Mouse (Mus musculus): ENCODE results near the gene H3f3b. TPM values are rescaled to one million over a fixed set of nuclear protein-coding genes. Genes with fewer than 3 reads are reported as not detected.

Gene H3f3b
- polyA plus RNA-seq, 1 experiment from 2014 or later, result 1,827 TPM

- H3K4me3 ChIP-seq (ENCODE audit: low read depth, low read length), result no peak overlapping the region
- ATAC-seq (ENCODE audit: insufficient read depth, low FRiP score, low TSS enrichment), result no peak
- H3K27me3 ChIP-seq (ENCODE audit: control insufficient read depth, insufficient read depth, low read length), result no peaks in the 10 kb centered on the region
- no peak for DNase-seq (ENCODE audit: low spot score)
- no peak overlapping the region for H3K27ac ChIP-seq (ENCODE audit: low read depth, low read length)
- no peaks in the 10 kb centered on the region for H3K4me1 ChIP-seq (ENCODE audit: control insufficient read depth, insufficient read depth, low read length)
- H3K36me3 ChIP-seq (ENCODE audit: control insufficient read depth, insufficient read depth, low read length), result peaks cover 9% of the 10 kb centered on the region
- H3K4me2 ChIP-seq (ENCODE audit: low read depth), result no peak overlapping the region
- H3K9me3 ChIP-seq (ENCODE audit: control insufficient read depth, low read length), result no peaks in the 10 kb centered on the region
- WGBS, result 100% methylated on average over 2 of the region's 2 CpGs
- no peak overlapping the region for H3K9ac ChIP-seq (ENCODE audit: low read length)
Observed at GRCm38 (mm10) chr11:116041833-116042232, 14.1 kb upstream of the H3f3b start.

- Histone ChIP-seq H3K36me3 (ENCODE audit: control insufficient read depth, insufficient read depth, low read length) (peaks cover 9% of the 10 kb centered on the region), H3K4me1 (ENCODE audit: control insufficient read depth, insufficient read depth, low read length) (no peaks in the 10 kb centered on the region), H3K27ac (ENCODE audit: low read depth, low read length) (no peak overlapping the region), H3K4me2 (ENCODE audit: low read depth) (no peak overlapping the region), H3K9me3 (ENCODE audit: control insufficient read depth, low read length) (no peaks in the 10 kb centered on the region), H3K4me3 (ENCODE audit: low read depth, low read length) (no peak overlapping the region), H3K27me3 (ENCODE audit: control insufficient read depth, insufficient read depth, low read length) (no peaks in the 10 kb centered on the region), H3K9ac (ENCODE audit: low read length) (no peak overlapping the region)
- DNase-seq (ENCODE audit: low spot score) (no peak), ATAC-seq (ENCODE audit: insufficient read depth, low FRiP score, low TSS enrichment) (no peak)
- WGBS, result 96% methylated on average over 6 of the region's 6 CpGs
Observed at GRCm38 (mm10) chr11:116040593-116040992, 12.8 kb upstream of the H3f3b start.

- no peak overlapping the region for H3K4me3 ChIP-seq (ENCODE audit: low read depth, low read length)
- 93% methylated on average over 9 of the region's 9 CpGs for WGBS
- H3K36me3 ChIP-seq (ENCODE audit: control insufficient read depth, insufficient read depth, low read length), result peaks cover 9% of the 10 kb centered on the region
- no peaks in the 10 kb centered on the region for H3K27me3 ChIP-seq (ENCODE audit: control insufficient read depth, insufficient read depth, low read length)
- no peak overlapping the region for H3K9ac ChIP-seq (ENCODE audit: low read length)
- H3K27ac ChIP-seq (ENCODE audit: low read depth, low read length), result no peak overlapping the region
- ATAC-seq (ENCODE audit: insufficient read depth, low FRiP score, low TSS enrichment) (no peak), DNase-seq (ENCODE audit: low spot score) (no peak)
- no peak overlapping the region for H3K4me2 ChIP-seq (ENCODE audit: low read depth)
- H3K4me1 ChIP-seq (ENCODE audit: control insufficient read depth, insufficient read depth, low read length), result no peaks in the 10 kb centered on the region
- no peaks in the 10 kb centered on the region for H3K9me3 ChIP-seq (ENCODE audit: control insufficient read depth, low read length)
Observed at GRCm38 (mm10) chr11:116037826-116038225, 10.1 kb upstream of the H3f3b start.

DNA sequence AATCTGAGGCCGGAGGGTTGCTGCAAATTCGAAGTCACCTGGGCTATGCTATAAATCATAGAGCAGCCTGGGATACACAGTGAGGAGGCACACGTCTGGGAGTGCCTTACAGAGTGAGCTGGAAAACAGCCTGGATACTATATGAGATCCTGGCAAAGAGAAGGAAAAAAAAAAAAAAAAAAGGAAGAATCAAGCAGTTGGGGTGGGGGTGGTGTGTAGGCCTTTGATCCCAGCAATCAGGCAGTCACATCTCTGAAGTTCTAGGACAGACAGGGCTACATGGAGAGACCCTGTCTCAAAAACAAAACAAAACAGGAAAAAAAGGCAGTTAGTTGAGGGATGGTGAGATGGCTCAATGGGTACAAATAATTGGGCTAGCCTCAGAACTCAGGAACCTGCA is 8.9 kb upstream of the H3f3b start:
- Histone ChIP-seq H3K9ac (ENCODE audit: low read length) (no peak overlapping the region), H3K9me3 (ENCODE audit: control insufficient read depth, low read length) (no peaks in the 10 kb centered on the region), H3K27ac (ENCODE audit: low read depth, low read length) (no peak overlapping the region), H3K36me3 (ENCODE audit: control insufficient read depth, insufficient read depth, low read length) (peaks cover 9% of the 10 kb centered on the region), H3K4me3 (ENCODE audit: low read depth, low read length) (no peak overlapping the region), H3K27me3 (ENCODE audit: control insufficient read depth, insufficient read depth, low read length) (no peaks in the 10 kb centered on the region), H3K4me2 (ENCODE audit: low read depth) (no peak overlapping the region), H3K4me1 (ENCODE audit: control insufficient read depth, insufficient read depth, low read length) (peaks cover under 1% of the 10 kb centered on the region; the same call in 1 of the 2 replicates)
- ATAC-seq (ENCODE audit: insufficient read depth, low FRiP score, low TSS enrichment) (no peak), DNase-seq (ENCODE audit: low spot score) (no peak)
- WGBS, result 75% methylated on average over 3 of the region's 3 CpGs

GRCm38 (mm10) chr11:116034584-116034983 is 6.8 kb upstream of the H3f3b start:
- Histone ChIP-seq H3K4me1 (ENCODE audit: control insufficient read depth, insufficient read depth, low read length) (peaks cover 9% of the 10 kb centered on the region), H3K9ac (ENCODE audit: low read length) (no peak overlapping the region), H3K9me3 (ENCODE audit: control insufficient read depth, low read length) (no peaks in the 10 kb centered on the region), H3K4me2 (ENCODE audit: low read depth) (no peak overlapping the region), H3K4me3 (ENCODE audit: low read depth, low read length) (no peak overlapping the region), H3K27me3 (ENCODE audit: control insufficient read depth, insufficient read depth, low read length) (no peaks in the 10 kb centered on the region), H3K36me3 (ENCODE audit: control insufficient read depth, insufficient read depth, low read length) (peaks cover 4% of the 10 kb centered on the region), H3K27ac (ENCODE audit: low read depth, low read length) (no peak overlapping the region)
- ATAC-seq (ENCODE audit: insufficient read depth, low FRiP score, low TSS enrichment) (no peak), DNase-seq (ENCODE audit: low spot score) (no peak)
- WGBS, result 96% methylated on average over 6 of the region's 6 CpGs

GRCm38 (mm10) chr11:116030898-116031845 is 3.4 kb upstream of the H3f3b start:
- peaks cover 9% of the 10 kb centered on the region for H3K4me1 ChIP-seq (ENCODE audit: control insufficient read depth, insufficient read depth, low read length)
- H3K27me3 ChIP-seq (ENCODE audit: control insufficient read depth, insufficient read depth, low read length), result no peaks in the 10 kb centered on the region
- peak overlapping the region; percentile 89 for H3K4me2 ChIP-seq (ENCODE audit: low read depth)
- peak overlapping the region; percentile 79 for H3K4me3 ChIP-seq (ENCODE audit: low read depth, low read length)
- peak overlapping the region; percentile 98 for H3K9ac ChIP-seq (ENCODE audit: low read length)
- H3K36me3 ChIP-seq (ENCODE audit: control insufficient read depth, insufficient read depth, low read length), result no peaks in the 10 kb centered on the region
- ATAC-seq (ENCODE audit: insufficient read depth, low FRiP score, low TSS enrichment) (peak; percentile 14), DNase-seq (ENCODE audit: low spot score) (no peak)
- 26% methylated on average over 14 of the region's 14 CpGs for WGBS
- peak overlapping the region; percentile 97 for H3K27ac ChIP-seq (ENCODE audit: low read depth, low read length)
- H3K9me3 ChIP-seq (ENCODE audit: control insufficient read depth, low read length), result no peaks in the 10 kb centered on the region

DNA sequence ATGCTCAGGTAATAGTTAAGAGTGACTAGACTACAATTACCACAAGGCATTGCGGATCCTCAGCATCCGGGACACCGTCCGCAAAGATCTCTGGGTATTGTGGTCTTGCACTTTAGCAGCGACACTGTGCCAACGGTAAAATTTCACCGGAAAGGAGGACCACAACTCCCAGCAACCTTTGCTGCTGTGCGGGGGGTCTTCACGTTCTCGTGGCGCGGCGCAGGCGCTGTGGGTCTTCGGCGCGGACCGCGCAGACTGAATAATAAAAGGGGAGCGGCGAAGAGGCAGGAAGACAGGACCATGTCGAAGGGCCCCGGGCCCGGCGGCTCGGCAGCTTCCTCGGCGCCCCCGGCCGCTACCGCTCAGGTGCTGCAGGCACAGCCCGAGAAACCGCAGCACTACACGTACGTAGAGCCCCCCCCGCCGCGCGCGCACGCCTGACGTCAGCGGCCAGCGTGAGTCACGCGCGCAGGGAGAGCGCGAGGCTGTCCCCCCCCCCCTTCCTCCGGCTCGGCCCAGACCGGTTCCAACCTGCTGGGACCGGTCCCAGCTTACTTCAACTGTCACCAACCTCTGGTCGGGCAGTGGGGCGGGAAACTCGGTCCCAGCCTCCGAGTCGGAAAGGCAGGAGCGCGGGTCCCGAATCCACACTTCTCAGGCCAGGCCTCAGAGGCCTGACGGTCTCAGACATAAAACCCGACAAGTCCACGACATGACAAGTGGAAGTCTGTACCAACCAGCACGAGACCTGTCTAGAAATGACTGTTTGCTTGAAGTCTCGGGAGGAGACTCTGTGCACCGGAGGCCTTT is 2.5 kb upstream of the H3f3b start, which contains the start of gene Unk:
Gene Unk, plus strand, starts transcription at position 235 of the 810 bp plus-strand sequence.
- H3K4me1 ChIP-seq (ENCODE audit: control insufficient read depth, insufficient read depth, low read length), result peaks cover 9% of the 10 kb centered on the region
- no peaks in the 10 kb centered on the region for H3K36me3 ChIP-seq (ENCODE audit: control insufficient read depth, insufficient read depth, low read length)
- peak within 1 kb of the TSS; percentile 89 for H3K4me2 ChIP-seq (ENCODE audit: low read depth)
- DNase-seq (ENCODE audit: low spot score) (peak; percentile 97), ATAC-seq (ENCODE audit: insufficient read depth, low FRiP score, low TSS enrichment) (peak; percentile 91)
- no peaks in the 10 kb centered on the region for H3K9me3 ChIP-seq (ENCODE audit: control insufficient read depth, low read length)
- under 1% methylated on average over 62 of the region's 67 CpGs for WGBS
- no peaks in the 10 kb centered on the region for H3K27me3 ChIP-seq (ENCODE audit: control insufficient read depth, insufficient read depth, low read length)
- H3K9ac ChIP-seq (ENCODE audit: low read length), result peak within 1 kb of the TSS; percentile 98
- peak within 1 kb of the TSS; percentile 79 for H3K4me3 ChIP-seq (ENCODE audit: low read depth, low read length)
- peak within 1 kb of the TSS; percentile 97 for H3K27ac ChIP-seq (ENCODE audit: low read depth, low read length)

GRCm38 (mm10) chr11:116029086-116029865 is 1.5 kb upstream of the H3f3b start:
- WGBS, result 79% methylated on average over 6 of the region's 6 CpGs
- Histone ChIP-seq H3K4me3 (ENCODE audit: low read depth, low read length) (peak overlapping the region; percentile 27), H3K27me3 (ENCODE audit: control insufficient read depth, insufficient read depth, low read length) (no peaks in the 10 kb centered on the region), H3K9me3 (ENCODE audit: control insufficient read depth, low read length) (no peaks in the 10 kb centered on the region), H3K36me3 (ENCODE audit: control insufficient read depth, insufficient read depth, low read length) (no peaks in the 10 kb centered on the region), H3K4me1 (ENCODE audit: control insufficient read depth, insufficient read depth, low read length) (peaks cover 9% of the 10 kb centered on the region), H3K4me2 (ENCODE audit: low read depth) (peak overlapping the region; percentile 55), H3K9ac (ENCODE audit: low read length) (no peak overlapping the region), H3K27ac (ENCODE audit: low read depth, low read length) (no peak overlapping the region)
- DNase-seq (ENCODE audit: low spot score) (no peak), ATAC-seq (ENCODE audit: insufficient read depth, low FRiP score, low TSS enrichment) (no peak)

Data from neural tube, embryonic 11.5 days (tissue).